Mouse (Mus musculus): ENCODE measurements at regions not wholly inside any gene's neighbourhood (a gene's known extent, or its start where the extent isn't known, plus 50 kb on each side); places are given as distances from the start of the nearest gene placed in this dataset.

DNA sequence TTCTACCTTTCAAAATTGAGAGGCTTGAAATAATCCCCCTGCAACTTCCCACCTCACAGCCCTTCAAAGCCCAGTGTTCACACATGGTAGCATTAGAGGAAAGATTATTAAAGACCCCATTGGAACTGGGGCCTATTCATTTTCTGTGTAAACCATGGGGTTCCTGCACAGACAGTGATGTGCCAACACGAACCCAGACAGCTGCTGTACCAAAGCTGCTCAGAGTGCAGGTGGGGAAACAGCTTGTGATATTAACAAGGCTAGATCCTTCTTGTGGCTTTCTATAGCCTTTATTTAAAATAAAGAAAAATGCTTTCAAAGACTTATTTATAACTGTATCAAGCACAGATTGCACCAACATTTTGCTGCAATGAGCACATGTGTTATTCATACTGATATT is 1174.5 kb upstream of the Tenm2 start:
- H3K4me1 ChIP-seq (ENCODE audit: insufficient read depth, low read length): no peaks in the 10 kb centered on the region
- no peaks in the 10 kb centered on the region for H3K36me3 ChIP-seq (ENCODE audit: insufficient read depth, low read length)
- H3K9ac ChIP-seq (replicated peaks; ENCODE audit: low read length): no peak overlapping the region
- H3K4me3 ChIP-seq (ENCODE audit: low read length): no peak overlapping the region
- ATAC-seq (ENCODE audit: low FRiP score, low TSS enrichment): no peak
- WGBS: 50% methylated on average over 1 of the region's 1 CpGs
- no peak overlapping the region for H3K4me2 ChIP-seq (replicated peaks; ENCODE audit: low read depth, low read length)
- H3K9me3 ChIP-seq (ENCODE audit: low read length): no peaks in the 10 kb centered on the region
- no peak overlapping the region for H3K27ac ChIP-seq (ENCODE audit: low read length)
- no peaks in the 10 kb centered on the region for H3K27me3 ChIP-seq (ENCODE audit: insufficient read depth, low read length)

DNA sequence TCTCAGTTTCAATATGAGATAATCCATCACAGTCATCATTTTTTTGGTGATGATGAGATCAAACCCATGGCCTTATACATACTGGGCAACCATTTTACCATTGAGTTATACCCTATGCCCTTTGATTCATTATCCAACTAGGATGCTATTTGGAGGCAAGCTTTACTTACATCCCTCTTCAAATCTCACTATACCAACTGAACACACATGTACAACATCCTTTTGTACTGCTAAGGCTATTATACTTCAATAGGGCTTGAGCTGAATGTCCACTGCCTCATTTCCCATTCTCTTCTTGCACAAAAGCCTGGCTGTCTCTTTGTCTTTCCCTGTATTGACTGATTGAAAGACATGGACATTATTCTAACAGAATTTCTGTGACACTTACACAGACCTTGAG is 1162.0 kb upstream of the Tenm2 start:
- Histone ChIP-seq H3K4me3 (ENCODE audit: low read length) (no peak overlapping the region), H3K27me3 (ENCODE audit: insufficient read depth, low read length) (no peaks in the 10 kb centered on the region), H3K36me3 (ENCODE audit: insufficient read depth, low read length) (no peaks in the 10 kb centered on the region), H3K27ac (ENCODE audit: low read length) (no peak overlapping the region), H3K9me3 (ENCODE audit: low read length) (no peaks in the 10 kb centered on the region), H3K4me1 (ENCODE audit: insufficient read depth, low read length) (no peaks in the 10 kb centered on the region), H3K9ac (replicated peaks; ENCODE audit: low read length) (no peak overlapping the region), H3K4me2 (replicated peaks; ENCODE audit: low read depth, low read length) (no peak overlapping the region)
- no peak for ATAC-seq (ENCODE audit: low FRiP score, low TSS enrichment)

DNA sequence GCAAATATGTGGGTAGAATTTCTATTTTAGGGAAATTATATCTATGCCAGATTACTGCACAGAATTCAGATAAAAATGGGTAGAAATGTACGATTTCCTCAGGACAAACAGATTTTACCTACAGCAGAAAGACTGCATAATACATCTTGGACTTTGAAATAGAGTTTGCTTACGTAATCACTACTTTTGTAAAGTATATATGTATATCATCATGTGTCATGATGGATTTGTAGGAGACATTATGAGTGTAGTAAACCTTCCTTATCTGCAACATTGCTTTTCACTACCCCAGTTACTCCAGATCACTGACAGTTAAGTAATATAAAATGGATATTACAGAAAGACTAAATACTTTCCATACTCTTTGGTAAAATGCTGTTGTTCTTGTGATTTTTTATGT is 1151.2 kb upstream of the Tenm2 start:
- H3K36me3 ChIP-seq (ENCODE audit: insufficient read depth, low read length): no peaks in the 10 kb centered on the region
- no peaks in the 10 kb centered on the region for H3K27me3 ChIP-seq (ENCODE audit: insufficient read depth, low read length)
- H3K27ac ChIP-seq (ENCODE audit: low read length): no peak overlapping the region
- H3K9me3 ChIP-seq (ENCODE audit: low read length): no peaks in the 10 kb centered on the region
- H3K4me2 ChIP-seq (replicated peaks; ENCODE audit: low read depth, low read length): no peak overlapping the region
- H3K9ac ChIP-seq (replicated peaks; ENCODE audit: low read length): no peak overlapping the region
- H3K4me1 ChIP-seq (ENCODE audit: insufficient read depth, low read length): no peaks in the 10 kb centered on the region
- no peak overlapping the region for H3K4me3 ChIP-seq (ENCODE audit: low read length)
- no peak for ATAC-seq (ENCODE audit: low FRiP score, low TSS enrichment)
- WGBS: 75% methylated on average over 2 of the region's 2 CpGs

DNA sequence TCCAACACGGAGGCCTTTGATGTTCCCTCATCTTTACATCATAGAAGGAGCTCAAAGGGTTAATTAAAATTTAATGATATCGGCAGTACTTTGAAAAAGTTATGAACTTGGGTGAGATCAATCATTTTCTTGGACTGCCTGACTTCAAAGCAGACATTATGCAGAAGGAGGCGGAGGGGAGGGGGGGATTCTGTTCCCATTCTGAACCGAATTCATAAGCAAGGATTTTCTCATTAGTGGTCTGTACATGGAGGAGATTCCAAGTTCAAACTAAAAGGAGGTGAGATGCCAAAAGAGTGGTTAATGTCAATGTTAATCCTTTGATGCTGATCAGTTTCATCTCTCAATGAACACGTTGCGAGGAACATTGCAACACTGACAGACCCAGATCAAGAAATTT is 1110.7 kb upstream of the Tenm2 start:
- WGBS: 69% methylated on average over 6 of the region's 6 CpGs

DNA sequence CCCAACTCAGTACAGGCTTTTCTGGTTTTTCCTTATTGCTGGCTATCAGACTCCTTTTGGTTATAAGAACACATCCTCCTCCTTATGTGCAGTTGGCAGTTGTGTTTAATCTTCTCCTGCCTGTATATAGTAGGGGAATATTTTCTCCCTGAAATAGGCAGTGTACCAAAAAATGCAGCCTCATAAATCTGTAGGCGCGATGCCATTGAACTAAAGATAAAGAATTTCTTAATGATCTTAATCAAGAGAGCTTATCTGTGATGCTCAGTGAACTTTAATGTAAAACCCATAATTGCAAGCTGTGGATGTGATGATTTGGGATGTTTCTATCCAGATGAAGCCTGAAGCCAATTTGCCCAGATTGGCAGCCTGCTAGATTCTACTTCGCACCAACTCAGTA is 1099.6 kb upstream of the Tenm2 start:
- WGBS: 71% methylated on average over 3 of the region's 3 CpGs

More for the DNA sequence above, 1110.7 kb upstream of the Tenm2 start:
- Histone ChIP-seq H3K27me3 (ENCODE audit: insufficient read depth, low read length) (no peaks in the 10 kb centered on the region), H3K27ac (ENCODE audit: low read length) (no peak overlapping the region), H3K36me3 (ENCODE audit: insufficient read depth, low read length) (no peaks in the 10 kb centered on the region), H3K4me2 (replicated peaks; ENCODE audit: low read depth, low read length) (no peak overlapping the region), H3K4me3 (ENCODE audit: low read length) (no peak overlapping the region), H3K4me1 (ENCODE audit: insufficient read depth, low read length) (no peaks in the 10 kb centered on the region), H3K9ac (replicated peaks; ENCODE audit: low read length) (no peak overlapping the region), H3K9me3 (ENCODE audit: low read length) (no peaks in the 10 kb centered on the region)
- no peak for ATAC-seq (ENCODE audit: low FRiP score, low TSS enrichment)

DNA sequence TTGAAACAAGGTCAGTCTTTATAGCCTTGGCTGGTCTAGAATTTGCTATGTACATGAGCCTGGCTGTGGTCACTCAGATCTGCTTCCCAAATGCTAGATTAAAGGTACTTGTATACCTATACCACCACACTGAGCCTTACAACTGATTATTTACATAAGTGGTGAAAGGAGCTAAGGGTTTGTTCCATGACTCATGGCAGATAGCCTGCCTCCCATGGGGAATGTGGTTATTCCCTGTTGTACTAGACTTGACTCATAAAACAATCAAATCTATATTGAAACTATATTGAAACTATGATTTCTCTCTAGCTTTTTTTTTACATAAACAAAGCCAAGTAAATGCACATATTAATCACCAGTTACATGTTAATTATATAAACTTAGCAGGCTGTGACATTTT is 1061.9 kb upstream of the Tenm2 start:
- H3K9ac ChIP-seq (replicated peaks; ENCODE audit: low read length): no peak overlapping the region
- H3K4me3 ChIP-seq (ENCODE audit: low read length): no peak overlapping the region
- H3K9me3 ChIP-seq (ENCODE audit: low read length): no peaks in the 10 kb centered on the region
- H3K36me3 ChIP-seq (ENCODE audit: insufficient read depth, low read length): no peaks in the 10 kb centered on the region
- no peaks in the 10 kb centered on the region for H3K27me3 ChIP-seq (ENCODE audit: insufficient read depth, low read length)
- no peak overlapping the region for H3K27ac ChIP-seq (ENCODE audit: low read length)
- H3K4me1 ChIP-seq (ENCODE audit: insufficient read depth, low read length): no peaks in the 10 kb centered on the region
- H3K4me2 ChIP-seq (replicated peaks; ENCODE audit: low read depth, low read length): no peak overlapping the region
- ATAC-seq (ENCODE audit: low FRiP score, low TSS enrichment): no peak

More for the DNA sequence above, 1099.6 kb upstream of the Tenm2 start:
- H3K9ac ChIP-seq (replicated peaks; ENCODE audit: low read length): no peak overlapping the region
- H3K4me3 ChIP-seq (ENCODE audit: low read length): no peak overlapping the region
- ATAC-seq (ENCODE audit: low FRiP score, low TSS enrichment): no peak
- no peaks in the 10 kb centered on the region for H3K36me3 ChIP-seq (ENCODE audit: insufficient read depth, low read length)
- no peaks in the 10 kb centered on the region for H3K27me3 ChIP-seq (ENCODE audit: insufficient read depth, low read length)
- no peak overlapping the region for H3K27ac ChIP-seq (ENCODE audit: low read length)
- no peaks in the 10 kb centered on the region for H3K9me3 ChIP-seq (ENCODE audit: low read length)
- no peaks in the 10 kb centered on the region for H3K4me1 ChIP-seq (ENCODE audit: insufficient read depth, low read length)
- H3K4me2 ChIP-seq (replicated peaks; ENCODE audit: low read depth, low read length): no peak overlapping the region

DNA sequence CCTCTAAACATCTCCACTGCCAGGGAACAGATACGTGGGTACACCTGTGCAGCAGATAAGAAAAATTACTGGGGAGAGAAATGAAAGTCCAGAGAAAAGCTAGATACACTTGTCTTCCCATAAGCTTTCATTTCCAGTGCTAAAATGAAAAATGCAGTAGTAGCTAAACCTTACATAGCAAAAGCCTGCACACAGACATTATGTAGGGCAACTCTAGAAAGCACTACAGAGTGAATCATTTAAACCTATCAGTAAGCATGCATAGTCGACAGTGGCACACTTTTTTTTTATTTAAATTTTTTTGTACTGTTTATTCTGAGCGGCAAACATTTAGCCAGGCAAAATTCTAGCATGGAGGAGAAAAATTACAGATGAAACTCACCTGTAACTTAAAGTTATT is 1055.5 kb upstream of the Tenm2 start:
- no peaks in the 10 kb centered on the region for H3K36me3 ChIP-seq (ENCODE audit: insufficient read depth, low read length)
- no peaks in the 10 kb centered on the region for H3K4me1 ChIP-seq (ENCODE audit: insufficient read depth, low read length)
- H3K27ac ChIP-seq (ENCODE audit: low read length): no peak overlapping the region
- no peak overlapping the region for H3K4me3 ChIP-seq (ENCODE audit: low read length)
- WGBS: 78% methylated on average over 3 of the region's 3 CpGs
- H3K9me3 ChIP-seq (ENCODE audit: low read length): no peaks in the 10 kb centered on the region
- ATAC-seq (ENCODE audit: low FRiP score, low TSS enrichment): no peak
- no peak overlapping the region for H3K4me2 ChIP-seq (replicated peaks; ENCODE audit: low read depth, low read length)
- no peak overlapping the region for H3K9ac ChIP-seq (replicated peaks; ENCODE audit: low read length)
- no peaks in the 10 kb centered on the region for H3K27me3 ChIP-seq (ENCODE audit: insufficient read depth, low read length)

DNA sequence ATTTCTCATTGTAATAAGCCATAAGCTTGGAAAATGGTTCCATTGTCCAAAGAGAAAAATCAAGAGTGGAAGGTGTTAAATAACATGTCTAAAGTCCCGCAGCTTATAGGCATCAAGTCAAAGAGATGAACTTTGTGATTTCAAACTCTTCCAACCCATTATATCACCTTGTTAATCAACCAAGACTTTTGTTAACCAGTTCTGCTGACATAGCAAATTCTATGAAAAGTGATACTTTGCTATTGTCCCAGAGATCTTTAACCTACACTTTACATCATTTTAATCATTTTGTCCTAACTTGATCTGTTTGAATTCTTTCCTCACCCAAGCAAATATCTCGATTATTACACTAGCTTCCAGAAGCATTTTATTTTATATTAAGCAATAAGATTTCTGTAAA is 1045.2 kb upstream of the Tenm2 start:
- no peak overlapping the region for H3K9ac ChIP-seq (replicated peaks; ENCODE audit: low read length)
- no peak for ATAC-seq (ENCODE audit: low FRiP score, low TSS enrichment)
- H3K4me1 ChIP-seq (ENCODE audit: insufficient read depth, low read length): no peaks in the 10 kb centered on the region
- no peak overlapping the region for H3K4me2 ChIP-seq (replicated peaks; ENCODE audit: low read depth, low read length)
- H3K4me3 ChIP-seq (ENCODE audit: low read length): no peak overlapping the region
- H3K27ac ChIP-seq (ENCODE audit: low read length): no peak overlapping the region
- WGBS: 77% methylated on average over 2 of the region's 2 CpGs
- H3K27me3 ChIP-seq (ENCODE audit: insufficient read depth, low read length): no peaks in the 10 kb centered on the region
- H3K9me3 ChIP-seq (ENCODE audit: low read length): no peaks in the 10 kb centered on the region
- H3K36me3 ChIP-seq (ENCODE audit: insufficient read depth, low read length): no peaks in the 10 kb centered on the region

Measured in kidney, embryonic 16.5 days (tissue).